Mouse (Mus musculus): ENCODE results near the gene Map2k2.

- no peak for TF ChIP-seq POLR2A (IDR thresholded peaks at IDR 0.05; ENCODE audit: insufficient read depth, low read length)
- TF ChIP-seq EP300 (IDR thresholded peaks at IDR 0.05; ENCODE audit: insufficient read depth, low read depth, low read length): no peak
- TF ChIP-seq CTCF (IDR thresholded peaks at IDR 0.05; ENCODE audit: low read depth, low read length): no peak
These were observed 29.4 kb upstream of the Map2k2 start for GRCm38 (mm10) chr10:81076356-81076755.
